18 mouse cellular contexts compared by ENCODE assay signal in genomic region chr7:118262409-118262808, GRCm38 (mm10). TPM values are rescaled to one million over a fixed set of nuclear protein-coding genes. Genes with fewer than 3 reads are reported as not detected.
DNase-seq lines count a peak whose midpoint lies in the region; ATAC-seq and TF ChIP-seq lines count a peak whose summit lies in the region.
"Had no signal": no experiment of that assay in that cellular context is flagged by ENCODE, and none has a peak within 500 bp of the region (broad histone marks: within the 10 kb centered on the region; RNA-seq: fewer than 3 reads in every experiment).

No protein-coding gene starts in this region.

- H3K27me3 ChIP-seq in forebrain, embryonic 11.5 days (ENCODE audit: control insufficient read depth, insufficient read depth, low read length): no peaks in the 10 kb centered on the region
- H3K27me3 ChIP-seq in forebrain, embryonic 16.5 days (replicated peaks; ENCODE audit: control insufficient read depth, insufficient read depth, low read length): no peaks in the 10 kb centered on the region
- no peaks in the 10 kb centered on the region for H3K27me3 ChIP-seq in E14TG2a.4 (ENCODE audit: insufficient read depth, low read length)
- no peaks in the 10 kb centered on the region for H3K27me3 ChIP-seq in intestine, embryonic 15.5 days (replicated peaks)
- H3K27me3 ChIP-seq in lung, postnatal 0 days (replicated peaks; ENCODE audit: insufficient read depth, low read length): no peaks in the 10 kb centered on the region
- H3K27me3 ChIP-seq: embryonic facial prominence, embryonic 15.5 days; forebrain, embryonic 12.5 days; hindbrain, embryonic 15.5 days; limb, embryonic 15.5 days had no signal

- TF ChIP-seq EP300 in lung, postnatal 0 days (IDR thresholded peaks at IDR 0.05): no peak

- no peaks in the 10 kb centered on the region for H3K9me3 ChIP-seq in forebrain, embryonic 11.5 days (ENCODE audit: control insufficient read depth, low read length)
- H3K9me3 ChIP-seq in forebrain, embryonic 16.5 days (ENCODE audit: control insufficient read depth, low read length): no peaks in the 10 kb centered on the region
- H3K9me3 ChIP-seq in E14TG2a.4 (ENCODE audit: low read length): no peaks in the 10 kb centered on the region
- no peaks in the 10 kb centered on the region for H3K9me3 ChIP-seq in intestine, embryonic 15.5 days
- H3K9me3 ChIP-seq in lung, postnatal 0 days (ENCODE audit: low read length): no peaks in the 10 kb centered on the region
- H3K9me3 ChIP-seq: embryonic facial prominence, embryonic 15.5 days; forebrain, embryonic 12.5 days; heart, embryonic 10.5 days; hindbrain, embryonic 15.5 days; limb, embryonic 15.5 days had no signal

- H3K36me3 ChIP-seq in forebrain, embryonic 11.5 days (ENCODE audit: control insufficient read depth, insufficient read depth, low read length): no peaks in the 10 kb centered on the region
- H3K36me3 ChIP-seq in forebrain, embryonic 16.5 days (ENCODE audit: control insufficient read depth, insufficient read depth): no peaks in the 10 kb centered on the region
- no peaks in the 10 kb centered on the region for H3K36me3 ChIP-seq in E14TG2a.4 (ENCODE audit: insufficient read depth, low read length)
- no peaks in the 10 kb centered on the region for H3K36me3 ChIP-seq in intestine, embryonic 15.5 days
- no peaks in the 10 kb centered on the region for H3K36me3 ChIP-seq in lung, postnatal 0 days (ENCODE audit: insufficient read depth, low read length)
- H3K36me3 ChIP-seq: embryonic facial prominence, embryonic 15.5 days; forebrain, embryonic 12.5 days; heart, embryonic 10.5 days; hindbrain, embryonic 15.5 days; limb, embryonic 15.5 days had no signal

- no peak for TF ChIP-seq CTCF in E14TG2a.4 (conservative IDR thresholded peaks at IDR 0.05; ENCODE audit: low read length)
- TF ChIP-seq CTCF in lung, postnatal 0 days (IDR thresholded peaks at IDR 0.05): no peak

- no peak overlapping the region for H3K27ac ChIP-seq in forebrain, embryonic 11.5 days (ENCODE audit: low read depth, low read length)
- no peak overlapping the region for H3K27ac ChIP-seq in forebrain, embryonic 16.5 days (ENCODE audit: low read length)
- H3K27ac ChIP-seq in intestine, embryonic 15.5 days: no peak overlapping the region
- H3K27ac ChIP-seq in lung, postnatal 0 days (ENCODE audit: low read length): no peak overlapping the region
- H3K27ac ChIP-seq: embryonic facial prominence, embryonic 15.5 days; forebrain, embryonic 12.5 days; heart, embryonic 10.5 days; hindbrain, embryonic 15.5 days; limb, embryonic 15.5 days had no signal

- no peak overlapping the region for H3K4me2 ChIP-seq in forebrain, embryonic 11.5 days (ENCODE audit: low read depth, low read length, severe bottlenecking)
- no peak overlapping the region for H3K4me2 ChIP-seq in forebrain, embryonic 16.5 days (ENCODE audit: low read length)
- H3K4me2 ChIP-seq in intestine, embryonic 15.5 days (replicated peaks): no peak overlapping the region
- H3K4me2 ChIP-seq in lung, postnatal 0 days (replicated peaks; ENCODE audit: low read depth, low read length): no peak overlapping the region
- H3K4me2 ChIP-seq: embryonic facial prominence, embryonic 15.5 days; forebrain, embryonic 12.5 days; hindbrain, embryonic 15.5 days; limb, embryonic 15.5 days; lung, embryonic 14.5 days had no signal

- peak; percentile 14 for DNase-seq in forebrain, embryonic 11.5 days (ENCODE audit: low spot score)
- peak; percentile 72 to 79 for DNase-seq in thymus, postnatal 10 days (ENCODE audit: low spot score in 2 of 2)
- DNase-seq in lung, postnatal 0 days (ENCODE audit: low spot score): no peak
- no peak for DNase-seq in urinary bladder, adult 18-20 months (ENCODE audit: low spot score in 2 of 2)
- DNase-seq: cerebellum, adult 11-12 months; kidney, adult 9 months; kidney, postnatal 36 days; lung, embryonic 14.5 days; midbrain, embryonic 14.5 days had no signal

- no peaks in the 10 kb centered on the region for H3K4me1 ChIP-seq in forebrain, embryonic 11.5 days (replicated peaks; ENCODE audit: control insufficient read depth, insufficient read depth, low read length)
- H3K4me1 ChIP-seq in forebrain, embryonic 16.5 days (replicated peaks; ENCODE audit: control insufficient read depth, insufficient read depth, low read length): no peaks in the 10 kb centered on the region
- peaks cover 52% of the 10 kb centered on the region for H3K4me1 ChIP-seq in E14TG2a.4 (replicated peaks; ENCODE audit: low read depth, low read length)
- no peaks in the 10 kb centered on the region for H3K4me1 ChIP-seq in intestine, embryonic 15.5 days (replicated peaks)
- no peaks in the 10 kb centered on the region for H3K4me1 ChIP-seq in lung, postnatal 0 days (ENCODE audit: insufficient read depth, low read depth, low read length)
- H3K4me1 ChIP-seq: embryonic facial prominence, embryonic 15.5 days; forebrain, embryonic 12.5 days; hindbrain, embryonic 15.5 days; limb, embryonic 15.5 days had no signal

- WGBS in forebrain, embryonic 11.5 days: 84% methylated on average over 5 of the region's 5 CpGs
- 84% methylated on average over 5 of the region's 5 CpGs for WGBS in forebrain, embryonic 16.5 days
- WGBS in intestine, embryonic 15.5 days: 32% methylated on average over 5 of the region's 5 CpGs
- 56% methylated on average over 5 of the region's 5 CpGs for WGBS in lung, postnatal 0 days

- H3K9ac ChIP-seq in forebrain, embryonic 11.5 days (ENCODE audit: low read length): no peak overlapping the region
- no peak overlapping the region for H3K9ac ChIP-seq in forebrain, embryonic 16.5 days (replicated peaks; ENCODE audit: low read depth, low read length)
- no peak overlapping the region for H3K9ac ChIP-seq in intestine, embryonic 15.5 days
- H3K9ac ChIP-seq in lung, postnatal 0 days (replicated peaks; ENCODE audit: low read depth): no peak overlapping the region
- H3K9ac ChIP-seq: embryonic facial prominence, embryonic 15.5 days; forebrain, embryonic 12.5 days; hindbrain, embryonic 15.5 days; limb, embryonic 15.5 days; lung, embryonic 14.5 days had no signal

- ATAC-seq in forebrain, embryonic 11.5 days (replicated peaks; ENCODE audit: low FRiP score): no peak
- ATAC-seq in forebrain, embryonic 16.5 days: no peak
- peak; percentile 72; the same call in 1 of the 2 replicates for ATAC-seq in intestine, embryonic 15.5 days
- ATAC-seq in lung, postnatal 0 days: no peak
- no peak for ATAC-seq in erythroblast, adult 5-6 weeks (replicated peaks; ENCODE audit: low FRiP score, poor library complexity, severe bottlenecking)

- no peak overlapping the region for H3K4me3 ChIP-seq in forebrain, embryonic 11.5 days (ENCODE audit: low read depth, low read length)
- no peak overlapping the region for H3K4me3 ChIP-seq in forebrain, embryonic 16.5 days (replicated peaks; ENCODE audit: low read length)
- H3K4me3 ChIP-seq in E14TG2a.4 (replicated peaks; ENCODE audit: low read length): peak overlapping the region; percentile 17; the same call in 1 of the 2 replicates
- no peak overlapping the region for H3K4me3 ChIP-seq in intestine, embryonic 15.5 days (replicated peaks)
- H3K4me3 ChIP-seq in lung, postnatal 0 days (ENCODE audit: low read depth, low read length): no peak overlapping the region
- H3K4me3 ChIP-seq: embryonic facial prominence, embryonic 15.5 days; forebrain, embryonic 12.5 days; heart, embryonic 10.5 days; hindbrain, embryonic 15.5 days; limb, embryonic 15.5 days had no signal

RNA-seq across cellular contexts. Expression of gene Smg1, which starts 18.9 kb away (rescaled TPM):
- 20.0 and 22.4 TPM in 2 replicates for polyA plus RNA-seq in forebrain, embryonic 11.5 days (2014; fragmentation: Nextera tagmentation; extraction: Ambion mirVana)
- polyA plus RNA-seq in forebrain, embryonic 16.5 days (2015; fragmentation: Nextera tagmentation; extraction: Ambion mirVana): 21.5 and 21.6 TPM in 2 replicates
- 16.8 and 18.0 TPM in 2 replicates for polyA plus RNA-seq in intestine, embryonic 15.5 days (2015; fragmentation: Nextera tagmentation; extraction: Ambion mirVana)
- 11.2 and 12.2 TPM in 2 replicates for polyA plus RNA-seq in lung, postnatal 0 days (2015; fragmentation: Nextera tagmentation; extraction: Ambion mirVana)
- total RNA-seq in erythroblast, adult 5-6 weeks (2015; ENCODE audit: low replicate concordance): 11.1 and 26.3 TPM in 2 replicates
- 14.5 and 16.7 TPM in 2 replicates for total RNA-seq in erythroblast, adult 5-6 weeks (2017; ENCODE audit: low replicate concordance)

Comparison
In these comparisons a context has a peak if more than half of its experiments do, and no peak if none do; other contexts are left out.
1. DNase-seq: peak in forebrain, embryonic 11.5 days (single experiment) and thymus, postnatal 10 days (2 of 2); none in lung, postnatal 0 days (single experiment) and urinary bladder, adult 18-20 months (0 of 2).